Mouse (Mus musculus) mouse embryonic stem cell (cell line): ENCODE data around the gene Nfatc2.

Experiments used
- in situ Hi-C, 2 experiments: fragments of 300-500 bp; cut with MboI; formaldehyde crosslinking; loops; 1 replicate in 1 of 2; 3 replicates in 1 of 2; pipeline ENCODE4 v1.14.3; 2019 to 2020; ENCODE audit warnings: low sequenced_read_pairs in 2 of 2, low pct_unique_long_range_greater_than_20kb in 1 of 2, mixed read lengths in 1 of 2; ENCODE audit not compliant: unreplicated experiment in 1 of 2

Gene Nfatc2

DNA sequence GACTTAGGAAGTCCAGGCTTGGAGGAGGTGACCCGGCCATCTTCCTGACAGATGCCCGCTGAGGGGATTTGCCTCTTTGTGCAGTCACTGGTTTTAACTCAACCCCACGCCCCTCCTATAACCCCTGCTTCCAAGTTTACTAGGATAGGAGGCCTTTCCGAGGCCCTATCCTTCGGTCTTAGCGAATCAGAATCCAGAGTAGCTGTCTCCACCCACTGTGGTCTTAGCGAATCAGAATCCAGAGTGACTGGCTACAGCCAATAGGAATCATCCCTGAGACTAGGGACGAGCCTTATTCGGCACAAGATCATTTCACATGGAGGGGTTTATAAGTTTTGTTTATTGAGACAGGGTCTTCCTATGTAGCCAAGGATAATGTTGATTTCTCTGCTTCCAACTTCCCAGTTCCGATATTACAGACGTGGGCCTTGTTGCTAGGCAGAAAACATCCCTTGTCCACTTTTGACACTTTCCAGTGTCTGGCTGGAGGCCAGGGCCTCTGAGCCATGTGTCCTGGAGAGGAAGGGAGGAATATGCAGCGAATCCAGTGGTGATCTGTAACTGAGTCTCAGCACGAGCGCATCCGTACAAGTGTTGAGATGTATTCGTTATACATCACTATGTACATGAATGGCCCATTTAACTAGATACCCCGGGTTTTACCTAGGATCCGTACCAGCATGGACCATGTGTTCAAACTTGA, 12.9 kb upstream of the Nfatc2 start:
- in situ Hi-C loops = no loop called here

- in situ Hi-C loops = no loop called here
These were observed 11.8 kb upstream of the Nfatc2 start for GRCm38 (mm10) chr2:168613092-168613880.

- in situ Hi-C loops = no loop called here
These were observed 9.5 kb upstream of the Nfatc2 start for GRCm38 (mm10) chr2:168610941-168611340.

- in situ Hi-C loops = no loop called here
These were observed 8.3 kb upstream of the Nfatc2 start for GRCm38 (mm10) chr2:168609653-168610248.

DNA sequence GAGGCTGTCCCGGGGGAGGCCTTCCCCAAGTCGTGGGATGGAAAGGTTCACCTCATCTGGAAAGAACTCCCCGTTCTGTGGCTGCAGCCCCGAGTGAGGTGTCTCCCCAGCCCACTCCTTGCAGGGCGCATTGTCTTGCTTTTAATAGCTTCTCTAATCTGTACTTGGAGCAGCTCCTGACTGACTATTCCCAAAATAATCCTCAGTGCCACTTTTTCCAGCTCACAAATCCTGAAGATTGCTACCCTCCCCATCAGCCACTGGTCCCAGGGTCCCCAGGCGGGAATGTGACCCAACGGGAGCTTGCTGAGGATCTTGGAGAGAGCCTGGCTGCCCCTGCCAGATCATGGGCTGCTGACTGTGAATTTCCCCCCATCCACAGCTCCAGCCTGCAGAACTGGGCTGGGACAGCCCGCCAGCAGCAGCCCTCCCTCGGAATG, 6.7 kb upstream of the Nfatc2 start:
- in situ Hi-C loops = no loop called here

DNA sequence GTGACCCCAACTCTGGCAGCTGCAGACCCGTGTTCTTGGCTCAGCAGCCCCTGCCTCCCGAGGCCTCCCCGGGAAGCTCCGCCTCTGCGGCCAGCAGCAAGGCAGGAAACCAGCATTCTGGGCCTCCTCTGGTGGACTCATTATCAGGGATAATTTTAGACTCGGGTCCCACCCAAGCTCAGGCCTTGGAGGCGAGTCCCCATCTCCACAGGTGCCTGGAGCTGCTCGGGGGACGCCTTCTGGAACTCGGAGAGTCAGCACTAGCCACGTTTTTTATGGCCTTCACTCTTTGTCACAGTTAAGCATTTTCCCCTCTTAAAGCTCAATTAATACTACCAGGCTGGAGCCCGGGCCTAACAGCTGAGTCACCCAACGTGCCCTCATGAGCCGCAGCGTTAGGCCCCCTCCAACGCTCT, 3.2 kb upstream of the Nfatc2 start:
- in situ Hi-C loops = no loop called here

- in situ Hi-C loops = no loop called here
These were observed 907 bp upstream of the Nfatc2 start for GRCm38 (mm10) chr2:168602387-168602741.

- in situ Hi-C loops = no loop called here
These were observed 537 bp downstream of the Nfatc2 start for GRCm38 (mm10) chr2:168600750-168601490.

GRCm38 (mm10) chr2:168595693-168596092, 5.8 kb downstream of the Nfatc2 start:
- in situ Hi-C loops = no loop called here

- in situ Hi-C loops = no loop called here
These were observed 7.8 kb downstream of the Nfatc2 start for GRCm38 (mm10) chr2:168593676-168594075.

- in situ Hi-C loops = no loop called here
These were observed 8.5 kb downstream of the Nfatc2 start for GRCm38 (mm10) chr2:168593004-168593403.

DNA sequence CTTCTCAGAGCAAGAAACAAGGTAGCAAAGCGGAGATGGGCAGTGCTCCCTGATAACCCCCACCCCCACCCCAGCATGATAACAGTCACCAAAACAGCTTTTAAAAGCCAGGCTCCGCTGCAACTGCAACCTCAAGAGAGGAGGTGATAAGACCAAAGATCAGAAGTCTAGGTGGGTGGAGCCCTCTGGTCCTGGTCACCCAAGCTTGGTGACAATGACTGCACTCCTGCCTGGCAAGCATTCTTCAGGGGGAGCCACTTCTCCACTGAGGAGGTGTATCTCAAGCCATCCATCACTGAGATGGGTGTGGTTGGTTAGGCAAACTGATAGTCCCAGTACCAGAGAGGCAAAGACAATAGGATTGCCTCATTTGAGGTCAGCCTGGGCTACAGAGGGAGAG, 10.4 kb downstream of the Nfatc2 start:
- in situ Hi-C loops = no loop called here

- in situ Hi-C loops = no loop called here
These were observed 10.9 kb downstream of the Nfatc2 start for GRCm38 (mm10) chr2:168590556-168590955.

DNA sequence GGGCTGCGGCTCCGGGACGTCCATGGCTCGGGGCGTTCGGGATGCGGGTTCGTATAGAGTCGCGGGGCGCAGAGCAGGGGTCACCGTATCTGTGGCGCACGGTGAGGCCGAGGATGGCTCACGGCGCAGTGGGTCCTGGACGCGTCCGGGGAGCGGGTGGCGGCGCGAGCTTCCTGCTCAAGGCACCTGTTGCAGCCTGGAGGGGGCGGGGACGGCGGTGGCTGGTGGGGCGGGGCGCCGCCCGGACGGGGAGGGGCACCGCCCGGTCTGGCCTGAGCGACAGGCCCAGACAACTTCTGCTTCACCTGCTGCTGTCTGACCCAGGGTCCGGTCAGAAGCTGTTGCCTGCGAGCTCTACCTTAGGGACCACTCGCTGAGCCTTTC, 11.3 kb downstream of the Nfatc2 start:
- in situ Hi-C loops = no loop called here

GRCm38 (mm10) chr2:168589368-168590167, 11.9 kb downstream of the Nfatc2 start:
- in situ Hi-C loops = no loop called here

- in situ Hi-C loops = no loop called here
These were observed 12.7 kb downstream of the Nfatc2 start for GRCm38 (mm10) chr2:168588591-168589367.

GRCm38 (mm10) chr2:168587159-168587558, 14.3 kb downstream of the Nfatc2 start:
- in situ Hi-C loops = no loop called here

DNA sequence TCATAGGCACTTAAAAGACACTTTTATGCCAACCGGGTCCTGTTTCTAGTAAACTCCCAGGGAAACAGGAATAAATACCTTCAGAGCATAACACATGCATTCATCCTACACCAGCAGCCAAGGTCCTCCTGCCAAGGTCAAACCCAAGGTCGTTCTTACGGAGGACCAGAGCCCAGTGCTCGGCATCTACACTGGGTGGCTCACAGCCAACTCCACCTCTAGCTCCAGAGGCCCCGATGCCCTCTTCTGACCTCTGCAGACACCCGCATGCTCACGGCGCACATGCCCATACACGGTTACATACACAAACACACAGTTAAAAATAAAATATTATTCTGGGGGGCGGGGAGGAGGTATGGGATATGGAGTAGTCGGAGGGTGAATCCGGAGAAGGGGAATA, 14.9 kb downstream of the Nfatc2 start:
- in situ Hi-C loops = no loop called here
